Mouse (Mus musculus): ENCODE data around the gene Vmn1r64.
"Not testable (repeated sequence)": the region's sequence is repeated elsewhere in the genome, so short reads cannot be mapped to it uniquely, and the experiment has no call there.

Vmn1r64 gene

GRCm38 (mm10) chr7:5884442-5884841 lies at the start of gene Vmn1r64:
TSS of gene Vmn1r64 (minus strand) at chr7:5884542.
- DNase-seq = no peak

- DNase-seq = peak; percentile 0
These were observed 14.9 kb upstream of the Vmn1r64 start for GRCm38 (mm10) chr7:5899238-5899637.

GRCm38 (mm10) chr7:5897245-5897644 lies 12.9 kb upstream of the Vmn1r64 start:
- not testable (repeated sequence) for DNase-seq
